Mouse (Mus musculus) cerebellum, adult 2 months (tissue): ENCODE measurements around the gene Dot1l.

Experiments used
- CTCF ChIP-seq: fragments of 200-500 bp; IDR thresholded peaks from 2 replicates; pipeline ENCODE4 v1.5.1; 2011; ENCODE audit warnings: low read depth, mild to moderate bottlenecking, control low read depth, low read length, moderate library complexity, borderline replicate concordance; ENCODE audit not compliant: insufficient read depth
- POLR2A ChIP-seq: fragments of 200-500 bp; IDR thresholded peaks from 2 replicates; pipeline ENCODE4 v1.6.1; 2011; ENCODE audit warnings: low read length, control low read depth, borderline replicate concordance; ENCODE audit not compliant: insufficient read depth

DNA sequence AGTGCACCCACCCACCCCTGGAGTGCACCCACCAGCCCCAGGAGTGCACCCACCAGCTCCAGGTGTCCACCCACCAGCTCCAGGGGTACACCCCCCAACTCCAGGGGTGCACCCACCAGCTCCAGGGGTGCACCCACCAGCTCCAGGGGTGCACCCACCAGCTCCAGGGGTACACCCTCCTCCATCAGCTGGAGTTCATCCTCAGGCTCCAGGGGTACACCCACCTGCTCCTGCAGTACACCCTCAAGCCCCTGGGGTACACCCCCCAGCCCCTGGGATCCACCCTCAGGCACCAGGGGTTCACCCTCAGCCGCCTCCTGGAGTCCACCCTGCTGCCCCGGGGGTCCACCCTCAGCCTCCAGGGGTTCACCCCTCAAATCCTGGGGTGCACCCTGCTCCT lies 49.3 kb downstream of the Dot1l start:
- TF ChIP-seq POLR2A: no peak
- TF ChIP-seq CTCF: no peak
